Mouse (Mus musculus): ENCODE results near the gene Arf3.
"Not testable (repeated sequence)": the region's sequence is repeated elsewhere in the genome, so short reads cannot be mapped to it uniquely, and the experiment has no call there.

The Arf3 gene

DNA sequence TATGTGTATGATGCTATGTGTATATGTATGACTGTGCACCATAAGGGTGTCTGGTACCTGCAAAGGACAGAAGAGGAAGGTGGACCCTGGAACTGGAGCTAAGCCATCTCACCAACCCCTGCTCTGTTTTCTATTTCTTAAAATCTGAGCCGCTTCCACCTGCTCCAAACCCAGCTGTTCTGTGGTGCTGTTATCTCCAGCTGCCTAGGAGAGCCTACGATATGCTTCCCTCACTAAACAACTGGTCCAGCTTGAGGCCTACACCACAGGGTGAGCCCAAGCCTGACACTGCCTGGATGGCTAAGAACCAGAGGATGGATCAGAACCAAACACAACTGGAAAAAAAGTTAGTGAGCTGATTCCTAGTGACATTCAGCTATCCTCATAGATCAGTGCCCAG lies 8.9 kb downstream of the Arf3 start:
- DNase-seq (ENCODE audit: low spot score in 2 of 2): no peak

DNA sequence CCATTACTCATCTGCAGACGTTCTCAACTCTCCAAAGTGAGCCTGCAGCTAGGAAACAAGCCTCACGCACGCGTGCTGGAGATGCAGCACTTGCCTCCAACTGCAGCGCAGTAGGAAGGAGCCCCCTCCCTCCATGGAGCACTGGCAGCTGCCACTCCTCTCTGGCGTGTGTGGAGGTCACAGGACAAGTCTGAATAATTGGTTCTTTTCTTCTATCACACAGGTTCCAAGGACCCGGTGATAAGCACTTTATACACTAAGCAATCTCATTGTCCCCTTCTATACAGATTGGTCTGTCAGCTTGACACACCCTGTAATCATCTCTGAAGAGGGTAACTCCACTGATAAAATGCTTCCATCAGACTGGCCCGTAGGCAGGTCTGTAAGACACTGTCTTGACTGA lies 10.0 kb downstream of the Arf3 start:
- no peak for DNase-seq (ENCODE audit: low spot score in 2 of 2)

DNA sequence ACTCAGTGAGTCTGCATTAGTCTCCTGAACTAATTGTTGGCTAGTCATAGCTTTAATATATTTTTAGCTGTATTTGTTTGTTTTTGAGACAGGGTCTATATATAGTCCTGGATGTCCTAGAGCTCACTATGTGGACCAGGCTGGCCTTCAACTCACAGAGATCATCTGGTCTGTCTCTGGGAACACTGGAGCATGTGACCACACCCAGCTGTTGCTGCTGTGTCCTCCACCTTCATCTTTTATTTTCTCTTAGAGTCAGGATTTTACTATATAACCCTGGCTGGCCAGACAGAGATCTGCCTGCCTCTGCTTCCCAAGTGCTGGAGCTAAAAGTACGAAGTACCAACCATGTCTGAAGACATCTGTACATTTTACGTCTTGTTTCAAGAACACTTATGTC lies 13.9 kb downstream of the Arf3 start:
- no peak for DNase-seq (ENCODE audit: low spot score in 2 of 2)

DNA sequence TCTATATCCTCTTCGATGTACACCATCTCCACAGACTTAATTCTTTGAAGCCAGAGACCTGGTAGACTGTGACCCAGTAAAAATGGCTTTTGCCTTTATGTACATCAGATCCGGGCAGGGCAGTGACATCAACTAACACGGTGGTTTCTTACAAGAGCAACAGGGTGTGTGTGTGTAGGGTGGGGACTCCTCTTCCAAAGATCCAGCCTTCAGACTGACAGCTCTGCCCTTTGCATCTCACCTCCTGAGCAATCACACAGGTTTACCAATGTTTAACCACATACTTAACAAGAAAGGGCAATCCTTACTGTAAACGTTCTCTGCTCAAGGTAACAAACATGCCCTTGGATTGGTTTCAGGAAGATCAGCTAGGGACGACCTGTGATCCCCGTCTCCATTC lies 15.7 kb downstream of the Arf3 start:
- no peak for DNase-seq (ENCODE audit: low spot score in 2 of 2)

DNA sequence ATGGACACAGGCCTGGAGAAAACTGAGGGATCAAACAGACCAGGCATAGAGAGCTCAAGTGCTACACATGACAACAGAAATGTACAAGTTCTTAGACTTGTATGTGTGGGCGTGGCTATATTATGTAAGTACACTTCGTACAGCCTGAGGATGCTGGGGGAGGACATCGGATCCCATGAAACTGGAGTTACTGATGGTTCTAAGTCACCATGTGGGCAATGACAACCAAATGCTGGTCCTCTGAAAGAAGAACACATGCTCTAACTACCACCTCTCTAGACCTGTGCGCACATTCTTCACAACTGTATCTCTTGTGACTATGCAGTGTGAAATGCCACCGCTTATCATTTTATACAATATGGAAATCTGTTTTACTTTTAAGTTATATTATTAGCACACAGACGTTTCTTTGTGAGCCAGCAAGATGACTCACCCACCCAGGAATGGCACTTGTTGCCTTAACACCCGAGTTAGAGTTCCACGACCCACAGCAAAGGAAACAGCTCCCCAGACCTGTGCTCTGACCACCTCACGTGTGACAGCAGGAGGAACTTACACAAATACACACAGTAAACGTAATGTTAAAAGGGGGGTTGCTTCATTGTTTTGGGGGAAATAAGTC lies 16.6 kb downstream of the Arf3 start:
- no peak for DNase-seq (ENCODE audit: low spot score in 2 of 2)

DNA sequence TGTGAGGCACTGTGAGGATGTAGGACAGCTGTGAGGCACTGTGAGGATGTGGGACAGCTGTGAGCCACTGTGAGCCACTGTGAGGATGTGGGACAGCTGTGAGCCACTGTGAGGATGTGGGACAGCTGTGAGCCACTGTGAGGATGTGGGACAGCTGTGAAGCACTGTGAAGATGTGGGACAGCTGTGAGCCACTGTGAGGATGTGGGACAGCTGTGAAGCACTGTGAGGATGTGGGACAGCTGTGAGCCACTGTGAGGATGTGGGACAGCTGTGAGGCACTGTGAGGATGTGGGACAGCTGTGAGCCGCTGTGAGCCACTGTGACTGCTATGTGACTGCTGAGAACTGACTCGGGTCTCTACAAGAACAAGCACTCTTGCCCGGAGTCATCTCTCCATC lies 19.2 kb downstream of the Arf3 start:
- DNase-seq (ENCODE audit: low spot score in 2 of 2): not testable (repeated sequence)

DNA sequence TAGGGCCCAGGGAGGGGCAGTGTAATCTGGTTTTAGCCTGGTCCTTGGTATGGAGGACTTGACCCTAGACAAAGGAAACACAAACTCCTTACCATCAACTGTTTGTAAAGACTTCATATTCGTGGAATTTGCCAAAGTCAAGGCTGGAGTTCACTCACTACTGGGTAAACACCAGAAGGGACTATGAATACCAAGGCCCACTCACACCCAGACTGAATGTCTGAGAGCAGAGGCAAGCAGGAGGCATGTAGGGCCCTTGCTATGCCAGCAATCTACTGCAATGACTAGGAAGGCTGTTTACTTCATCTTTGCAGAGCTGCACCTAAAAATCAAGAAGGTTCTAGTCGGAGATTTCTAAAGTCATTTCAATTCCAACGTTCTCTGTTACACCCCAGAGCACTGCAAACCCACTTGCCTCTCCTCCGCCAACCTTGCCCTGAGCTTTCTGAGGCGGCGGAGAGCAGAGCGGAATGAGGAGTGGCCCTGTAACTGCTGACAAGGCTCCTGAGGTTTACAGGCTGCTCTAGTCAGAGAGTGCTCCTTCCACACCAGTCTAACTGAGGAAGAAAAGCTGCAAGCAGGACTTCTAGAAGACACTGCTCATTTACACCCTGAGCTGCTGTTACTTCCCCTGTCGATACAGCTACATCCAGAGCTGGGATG lies 20.1 kb downstream of the Arf3 start:
- DNase-seq (ENCODE audit: low spot score in 2 of 2): no peak

DNA sequence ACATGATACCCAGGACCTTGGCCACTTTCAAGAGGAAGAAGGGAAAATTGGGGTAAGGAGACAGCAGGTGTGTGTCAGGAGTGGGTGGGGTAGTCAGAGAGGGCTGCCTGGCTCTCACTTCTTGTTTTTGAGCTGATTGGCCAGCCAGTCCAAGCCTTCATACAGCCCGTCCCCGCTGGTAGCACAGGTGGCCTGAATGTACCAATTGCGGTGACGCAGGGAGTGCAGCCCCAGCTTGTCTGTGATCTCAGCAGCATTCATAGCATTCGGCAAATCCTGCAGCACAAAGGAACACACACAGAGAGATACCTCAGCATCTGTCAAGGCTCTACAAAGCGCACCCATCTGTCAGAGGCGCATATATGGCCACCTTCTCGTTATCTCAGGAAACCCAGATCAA lies 22.8 kb downstream of the Arf3 start:
- no peak for DNase-seq (ENCODE audit: low spot score in 2 of 2)

DNA sequence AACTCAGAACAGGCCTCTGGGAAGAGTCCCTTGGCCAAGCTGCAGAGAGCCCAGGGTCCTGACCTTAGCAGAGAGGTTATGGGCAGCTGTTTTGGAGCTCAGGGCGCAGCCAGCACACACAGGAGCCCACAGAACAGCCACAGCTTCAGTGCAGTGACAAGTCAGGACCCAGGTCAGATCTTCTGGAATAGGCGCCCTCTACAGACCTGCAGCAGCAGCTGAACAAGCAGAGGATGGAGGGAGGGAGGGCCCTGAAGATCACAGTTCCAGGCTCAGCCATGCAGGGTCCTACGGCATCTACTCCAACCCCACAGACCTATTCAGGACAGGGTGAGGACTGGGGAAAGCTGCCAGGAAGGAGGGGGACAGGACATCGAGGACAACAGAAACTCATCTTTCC lies 24.2 kb downstream of the Arf3 start:
- DNase-seq (ENCODE audit: low spot score in 2 of 2): no peak

DNA sequence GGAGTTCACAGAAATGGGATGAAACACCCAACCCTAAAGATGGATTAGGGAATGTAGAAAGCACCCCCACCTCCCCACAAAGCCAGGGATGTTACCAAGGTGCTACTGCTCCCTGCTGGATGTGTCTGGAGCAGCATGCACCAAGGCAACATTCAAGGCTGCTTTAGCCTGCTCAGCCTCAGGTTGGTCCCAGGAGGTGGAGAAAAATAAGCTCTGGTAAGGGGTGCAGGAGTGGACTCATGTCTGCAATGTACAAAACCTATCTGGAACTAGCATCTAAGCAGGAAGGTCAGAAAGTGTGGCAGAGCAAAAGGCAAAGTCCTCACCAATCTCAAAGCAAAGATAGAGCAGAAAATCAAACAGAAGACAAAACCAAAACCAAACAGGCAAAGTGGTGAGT lies 25.1 kb downstream of the Arf3 start:
- DNase-seq (ENCODE audit: low spot score in 2 of 2): no peak

DNA sequence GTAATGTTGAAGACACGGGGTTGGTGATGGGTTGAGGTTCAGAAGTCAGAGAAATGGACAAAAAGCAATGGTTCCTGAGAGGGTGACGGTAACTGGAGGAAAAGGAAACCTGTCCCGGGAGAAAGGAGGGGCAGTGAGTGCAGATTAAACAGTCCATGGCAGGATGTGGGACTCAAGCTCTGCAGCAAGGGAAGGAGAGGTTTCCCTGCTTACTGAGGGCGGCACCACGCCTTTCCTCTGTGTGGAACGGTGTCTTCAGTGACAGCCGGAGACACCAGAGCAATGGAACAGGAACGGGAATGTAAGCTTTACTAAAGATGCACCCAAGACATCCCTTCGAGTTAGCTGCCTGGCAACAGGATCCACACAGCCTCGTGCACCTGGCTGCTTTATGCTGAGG lies 26.5 kb downstream of the Arf3 start:
- DNase-seq (ENCODE audit: low spot score in 2 of 2): no peak

DNA sequence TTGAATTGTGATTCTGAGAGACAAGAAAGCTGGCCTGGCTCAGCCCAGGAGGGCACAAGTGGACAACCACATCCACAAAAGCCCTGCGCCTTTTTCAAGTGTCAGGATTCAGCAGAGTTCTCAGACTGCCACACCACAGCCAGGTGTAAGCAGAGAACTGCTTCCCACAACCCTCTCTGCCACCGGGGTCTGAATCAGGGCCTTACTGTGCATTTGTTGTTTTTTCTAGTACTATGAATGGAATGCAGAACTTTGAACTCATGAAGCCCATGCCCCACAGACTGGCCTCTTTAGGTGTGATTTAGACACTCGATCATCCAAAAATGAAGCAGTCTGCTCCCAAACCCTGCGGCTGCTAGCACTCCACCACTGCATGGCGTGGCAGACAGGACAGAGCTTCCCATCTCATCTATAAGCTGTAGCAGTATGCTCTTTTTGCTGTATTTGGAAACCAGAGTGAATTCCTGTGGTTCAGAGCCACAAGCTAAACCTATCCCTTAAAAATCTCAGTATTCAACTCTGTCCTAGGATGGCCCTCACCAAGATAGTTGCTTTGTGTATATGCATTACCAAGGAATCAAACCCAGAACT lies 28.9 kb downstream of the Arf3 start:
- DNase-seq (ENCODE audit: low spot score in 2 of 2): no peak

DNA sequence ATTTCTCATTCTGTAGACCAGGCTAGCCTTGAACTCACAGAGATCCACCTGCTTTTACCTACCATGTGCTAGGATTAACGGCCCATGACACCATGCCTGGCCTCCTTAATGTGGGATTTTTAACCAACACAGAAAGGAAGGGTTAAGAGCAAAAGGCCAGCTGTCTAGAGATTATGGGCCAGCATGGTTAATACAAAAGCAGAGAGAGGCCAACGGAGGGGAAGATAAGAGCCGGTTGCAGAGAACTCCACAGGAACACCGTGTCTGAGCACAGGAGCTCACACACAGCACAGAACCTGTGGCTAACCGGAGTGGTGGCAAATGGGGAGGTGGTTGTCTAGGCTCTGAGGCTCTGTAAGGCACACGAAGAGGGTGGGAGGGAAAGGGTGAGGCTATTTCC lies 29.6 kb downstream of the Arf3 start:
- DNase-seq (ENCODE audit: low spot score in 2 of 2): no peak

DNA sequence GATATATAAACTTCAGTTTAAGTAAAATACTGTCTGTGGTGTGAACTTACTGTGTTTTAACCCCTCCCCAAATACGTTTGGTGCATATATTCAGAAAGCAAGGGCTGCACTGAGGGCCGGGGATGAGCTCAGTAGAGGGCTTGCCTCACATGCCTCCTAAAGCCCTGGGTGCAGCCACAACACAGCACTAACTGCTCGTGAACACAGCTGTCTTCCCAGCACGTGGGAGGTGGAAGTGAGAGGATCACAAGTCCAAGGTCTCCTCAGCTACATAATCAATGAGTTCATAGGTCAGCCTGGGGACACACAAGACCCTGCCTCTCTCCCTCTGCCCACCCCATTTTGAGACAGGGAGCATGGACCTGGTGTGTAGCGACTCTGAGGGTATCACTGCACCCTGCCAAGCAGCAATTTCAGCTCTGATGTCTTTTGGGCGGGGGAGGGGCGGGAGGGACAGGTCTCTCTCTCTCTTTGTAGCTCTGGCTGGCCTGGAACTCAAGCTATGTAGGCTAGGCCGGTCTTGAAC lies 30.9 kb downstream of the Arf3 start:
- DNase-seq (ENCODE audit: low spot score in 2 of 2): no peak

DNA sequence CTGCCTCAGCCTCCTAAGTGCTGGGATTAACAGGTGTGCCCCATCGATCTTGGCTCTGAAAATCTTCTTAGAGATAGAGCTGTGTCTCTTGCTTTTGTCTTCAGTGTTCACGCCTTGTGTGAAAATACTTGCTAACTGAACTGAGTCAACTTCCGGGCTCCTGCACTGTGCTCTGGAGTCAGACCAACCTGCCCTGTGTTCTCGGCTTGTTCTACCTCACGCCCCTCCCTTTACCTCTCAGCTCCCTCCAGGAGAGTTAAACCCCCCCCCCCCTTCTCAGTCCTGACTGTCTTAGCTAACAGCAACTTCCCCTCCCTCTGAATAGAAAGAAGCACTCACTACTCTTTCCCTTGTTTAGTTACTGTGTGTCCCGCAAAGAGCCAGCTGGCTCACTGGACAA lies 32.2 kb downstream of the Arf3 start:
- no peak for DNase-seq (ENCODE audit: low spot score in 2 of 2)

DNA sequence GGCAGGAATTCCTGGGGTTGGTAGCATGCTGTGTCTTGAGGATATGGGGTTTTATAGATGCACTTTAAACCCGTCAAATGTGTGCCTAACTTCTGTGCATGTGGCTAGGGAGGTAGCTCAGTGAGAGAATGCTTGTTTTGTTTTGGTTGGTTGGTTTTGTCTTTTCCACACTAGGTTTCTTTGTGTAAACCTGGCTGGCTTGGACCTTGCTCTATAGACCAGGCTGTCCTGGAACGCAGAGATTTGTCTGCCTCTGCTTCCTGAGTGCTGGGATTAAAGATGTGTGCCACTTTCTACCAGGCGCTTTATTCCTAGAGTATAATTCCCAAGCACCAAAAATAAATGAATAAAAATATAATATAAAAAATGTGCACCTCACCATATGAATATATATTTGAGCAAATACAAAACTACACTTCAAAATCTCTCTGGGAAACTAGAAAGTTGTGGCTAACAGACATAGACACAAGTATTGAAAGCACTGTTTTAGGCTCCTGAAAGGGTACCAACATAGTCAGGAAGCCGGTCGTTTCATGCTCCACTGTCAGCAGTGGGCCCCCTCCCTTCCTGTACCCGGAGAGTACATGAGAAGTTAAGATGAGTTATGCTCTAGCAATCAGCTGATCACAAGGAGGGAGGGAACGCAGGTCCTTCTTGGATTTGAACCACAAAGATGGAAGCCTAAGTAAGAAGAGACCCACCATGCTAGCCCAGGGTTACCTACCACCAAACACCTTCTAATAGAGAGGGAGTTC lies 33.0 kb downstream of the Arf3 start:
- no peak for DNase-seq (ENCODE audit: low spot score in 2 of 2)

DNA sequence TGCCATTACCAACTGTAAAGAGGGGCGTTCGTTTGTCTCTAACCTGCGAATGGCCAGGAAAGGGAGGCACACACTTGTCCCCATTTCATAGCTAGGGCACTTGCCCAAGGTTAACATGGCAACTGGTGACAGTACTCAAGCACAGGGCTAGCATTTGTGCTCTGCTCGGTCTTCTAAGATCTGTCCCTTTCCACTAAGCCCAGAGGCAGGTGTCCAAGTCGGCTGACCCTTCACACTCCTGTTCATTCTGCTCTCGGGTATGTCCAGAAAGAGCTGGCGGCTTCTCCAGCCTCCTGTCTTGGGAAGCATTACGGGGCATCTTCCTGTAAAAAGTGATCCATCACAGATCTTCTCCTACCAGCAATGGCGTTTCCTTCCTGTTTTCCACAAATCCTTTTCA lies 34.6 kb downstream of the Arf3 start:
- no peak for DNase-seq (ENCODE audit: low spot score in 2 of 2)

DNA sequence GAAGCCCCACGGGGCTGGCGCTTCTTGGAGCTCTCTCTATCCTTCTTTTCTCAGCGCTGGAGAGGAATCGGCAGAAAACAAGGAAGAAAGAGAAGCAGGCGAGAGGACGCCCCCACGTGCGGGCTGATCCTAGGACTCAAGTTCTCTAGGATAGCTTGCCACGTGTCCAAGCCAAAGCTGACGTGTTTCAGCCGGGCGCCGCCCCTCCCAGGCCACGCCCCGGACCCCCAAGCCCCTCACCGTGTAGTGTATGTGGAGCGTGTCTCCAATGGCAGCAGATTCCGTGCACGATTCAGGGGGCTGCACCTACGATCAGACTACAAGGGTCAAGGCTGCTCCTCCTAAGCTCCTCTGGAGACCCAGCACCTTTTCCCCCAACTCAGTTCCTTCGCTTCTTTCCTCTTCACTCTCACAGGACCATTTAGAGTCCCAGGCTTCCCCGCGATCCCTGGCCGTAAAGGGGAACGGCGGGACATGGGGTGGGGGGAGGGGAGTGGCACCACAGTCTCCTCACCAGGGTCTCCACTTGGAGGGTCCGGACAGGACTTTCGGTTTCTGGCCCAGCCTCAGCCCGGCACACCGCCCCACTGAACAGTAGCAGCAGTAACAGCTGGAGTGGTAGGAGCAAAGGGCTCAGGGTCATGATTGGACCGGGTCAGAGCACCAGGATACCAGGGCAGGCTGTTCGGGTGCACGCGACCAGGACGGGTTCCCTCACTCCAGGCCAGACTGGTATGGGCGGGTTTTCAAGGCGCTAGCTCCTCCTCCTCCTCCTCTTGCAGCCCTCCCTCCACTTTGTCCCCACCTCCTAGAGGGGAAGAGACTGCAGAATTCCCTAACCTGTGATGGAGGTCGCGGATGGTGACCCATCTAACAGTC lies 35.3 kb downstream of the Arf3 start, which contains the start of gene Fkbp11:
Fkbp11 (minus strand) TSS at position 756 of the 879 bp plus-strand sequence.
- peak; percentile 25 to 59 for DNase-seq (ENCODE audit: low spot score in 2 of 2)

DNA sequence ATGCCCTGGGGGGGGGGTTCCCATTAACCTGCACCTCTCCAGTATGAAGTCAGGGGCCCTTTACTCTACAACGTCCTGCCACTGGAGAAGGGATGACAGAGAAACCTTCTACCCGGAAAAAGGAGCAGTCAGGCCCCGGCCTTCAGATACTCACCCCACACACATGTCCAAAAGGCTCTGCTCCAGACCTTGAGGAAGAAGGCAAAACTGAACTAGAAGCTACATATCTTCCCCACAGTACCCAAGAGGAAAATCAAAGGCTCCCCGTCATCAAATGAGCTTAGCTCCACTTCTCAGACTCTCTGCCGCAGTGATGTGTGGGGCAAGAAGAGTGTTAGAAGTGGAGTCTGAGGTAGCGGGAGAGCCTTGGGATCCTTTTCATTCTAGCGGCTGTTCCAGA lies 36.3 kb downstream of the Arf3 start:
- DNase-seq (ENCODE audit: low spot score in 2 of 2): no peak

DNA sequence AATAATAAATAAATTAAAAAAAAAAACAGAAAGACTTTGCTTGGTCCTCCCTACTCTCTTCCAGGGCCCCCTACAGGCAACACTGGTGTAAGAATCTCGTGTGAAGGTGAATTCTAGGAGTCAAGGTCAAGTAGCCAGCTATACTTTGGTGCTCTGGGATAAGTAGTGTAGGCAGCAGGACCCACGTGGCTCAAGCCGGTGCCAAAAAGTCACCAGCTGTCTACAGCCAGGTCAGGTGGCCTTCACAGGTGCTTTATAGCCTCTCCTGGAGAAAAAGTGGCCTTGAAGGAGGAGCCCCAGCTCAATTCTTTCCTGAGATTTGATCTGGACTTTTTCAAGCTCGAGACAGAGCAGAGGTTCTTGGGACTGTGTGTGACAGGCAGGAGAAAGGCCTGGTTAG lies 36.9 kb downstream of the Arf3 start:
- no peak for DNase-seq (ENCODE audit: low spot score in 2 of 2)

DNA sequence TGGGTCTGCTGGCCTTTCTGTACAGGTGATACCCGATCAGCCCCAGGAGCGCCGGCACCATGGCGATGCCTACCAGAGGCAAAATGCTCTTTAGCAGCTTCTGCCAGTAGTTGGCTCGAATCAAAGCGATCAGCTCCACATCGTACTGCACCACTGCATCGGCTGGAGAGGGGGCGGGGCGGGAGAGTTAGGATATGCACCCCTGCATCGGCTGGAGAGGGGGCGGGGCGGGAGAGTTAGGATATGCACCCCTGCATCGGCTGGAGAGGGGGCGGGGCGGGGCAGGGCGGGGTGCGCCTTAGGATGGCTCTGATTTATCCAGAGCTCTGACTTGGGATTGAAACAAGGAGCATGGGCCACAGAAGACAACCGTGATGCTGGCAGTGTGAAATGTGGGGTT lies 38.6 kb downstream of the Arf3 start:
- no peak for DNase-seq (ENCODE audit: low spot score in 2 of 2)

DNA sequence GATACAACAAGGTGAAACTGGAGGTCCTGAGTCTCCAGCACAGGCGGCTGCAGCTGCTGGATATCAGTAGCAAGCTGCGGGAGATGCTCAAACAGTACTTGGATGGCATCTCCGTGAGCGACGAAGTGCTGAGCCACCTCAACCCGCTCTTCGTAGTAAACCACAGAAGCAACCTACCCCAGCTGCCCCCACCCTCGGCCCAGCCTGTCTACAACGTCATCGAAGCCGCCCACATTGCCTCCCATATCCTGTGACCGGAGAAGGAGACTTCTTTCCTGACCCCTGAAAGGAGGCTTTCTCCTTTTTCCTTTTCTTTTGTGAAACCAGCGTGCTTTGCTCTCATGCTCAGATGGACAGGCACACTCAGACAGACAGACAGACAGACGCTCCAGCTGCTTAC lies 40.2 kb downstream of the Arf3 start:
- no peak for DNase-seq (ENCODE audit: low spot score in 2 of 2)
